Mouse (Mus musculus): ENCODE results near the gene Gm20388. TPM values are rescaled to one million over a fixed set of nuclear protein-coding genes. Genes with fewer than 3 reads are reported as not detected.

Gm20388 gene
- polyA plus RNA-seq, 1 experiment from 2014 or later = 5.5 TPM

DNA sequence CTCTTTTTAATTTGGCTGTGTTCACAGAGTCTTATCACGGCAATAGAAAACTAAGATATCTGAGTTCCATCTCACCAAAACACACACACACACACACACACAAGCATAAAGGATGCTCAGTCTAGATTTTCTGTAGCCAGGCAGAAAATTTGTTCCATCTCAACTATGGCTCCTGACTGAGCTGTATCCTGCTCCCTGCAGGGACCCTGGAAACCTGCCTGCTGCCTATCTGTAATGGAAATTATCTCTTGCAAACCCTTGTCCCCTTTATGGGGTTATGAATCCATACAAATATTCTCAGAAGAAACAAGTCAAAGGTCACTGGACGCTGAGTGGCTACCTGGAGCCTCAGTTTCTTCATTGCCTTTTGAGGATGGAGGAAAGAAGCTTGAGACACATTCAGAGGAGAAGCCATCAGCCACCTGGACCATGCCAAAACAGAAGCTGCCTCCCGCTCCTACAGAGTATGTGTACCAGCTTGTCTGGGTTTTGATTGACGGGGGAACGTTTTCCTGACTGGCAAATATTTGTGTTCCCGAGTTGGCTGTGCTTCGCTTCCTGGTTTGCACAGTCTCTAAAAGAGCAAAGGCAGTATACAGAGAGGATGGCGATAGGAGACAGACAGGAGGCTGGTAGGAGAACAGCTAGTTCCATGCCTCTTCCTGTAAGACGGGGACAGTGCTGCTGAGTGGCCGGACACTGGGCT is 681.1 kb downstream of the Gm20388 start:
- Histone ChIP-seq H3K36me3 (no peaks in the 10 kb centered on the region), H3K27ac (no peak overlapping the region), H3K4me1 (peaks cover 32% of the 10 kb centered on the region), H3K4me3 (no peak overlapping the region), H3K4me2 (no peak overlapping the region), H3K27me3 (no peaks in the 10 kb centered on the region), H3K9me3 (no peaks in the 10 kb centered on the region), H3K9ac (no peak overlapping the region)
- WGBS = 38% methylated on average over 10 of the region's 10 CpGs
- no peak for ATAC-seq (ENCODE audit: borderline replicate concordance, extremely low read depth, low FRiP score, low TSS enrichment)

DNA sequence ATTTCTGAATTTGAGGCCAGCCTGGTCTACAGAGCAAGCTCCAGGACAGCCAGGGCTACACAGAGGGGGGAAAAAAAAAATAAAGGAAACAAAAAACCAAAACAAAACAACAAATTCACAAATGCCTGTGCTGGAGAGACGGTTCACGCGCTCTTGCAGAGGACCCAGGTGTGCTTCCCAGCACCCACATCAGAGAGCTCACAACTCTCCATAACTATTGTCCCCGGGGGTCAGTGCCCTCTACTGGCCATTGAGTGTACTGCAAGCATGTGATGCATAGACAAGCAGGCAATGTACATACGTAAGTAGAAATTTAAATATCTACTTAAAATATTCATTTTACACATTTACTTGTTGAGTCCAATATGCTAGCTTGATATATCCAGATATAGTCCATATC is 683.9 kb downstream of the Gm20388 start:
- Histone ChIP-seq H3K4me2 (no peak overlapping the region), H3K36me3 (no peaks in the 10 kb centered on the region), H3K9me3 (no peaks in the 10 kb centered on the region), H3K27ac (no peak overlapping the region), H3K4me1 (peaks cover 22% of the 10 kb centered on the region), H3K9ac (no peak overlapping the region), H3K4me3 (no peak overlapping the region), H3K27me3 (no peaks in the 10 kb centered on the region)
- 80% methylated on average over 5 of the region's 5 CpGs for WGBS
- ATAC-seq (ENCODE audit: borderline replicate concordance, extremely low read depth, low FRiP score, low TSS enrichment) = no peak

- Histone ChIP-seq H3K9ac (no peak overlapping the region), H3K4me2 (no peak overlapping the region), H3K4me1 (peaks cover 16% of the 10 kb centered on the region), H3K9me3 (no peaks in the 10 kb centered on the region), H3K36me3 (no peaks in the 10 kb centered on the region), H3K4me3 (no peak overlapping the region), H3K27ac (no peak overlapping the region), H3K27me3 (no peaks in the 10 kb centered on the region)
- ATAC-seq (ENCODE audit: borderline replicate concordance, extremely low read depth, low FRiP score, low TSS enrichment) = no peak
- WGBS = 10% methylated on average over 5 of the region's 5 CpGs
Measured at GRCm38 (mm10) chr8:120595963-120596362, 685.3 kb downstream of the Gm20388 start.

GRCm38 (mm10) chr8:120598579-120598978 is 687.9 kb downstream of the Gm20388 start:
- H3K27me3 ChIP-seq = no peaks in the 10 kb centered on the region
- H3K9me3 ChIP-seq = no peaks in the 10 kb centered on the region
- H3K36me3 ChIP-seq = no peaks in the 10 kb centered on the region
- no peak overlapping the region for H3K27ac ChIP-seq
- H3K9ac ChIP-seq = peak overlapping the region; percentile 18; the same call in 1 of the 2 replicates
- peak overlapping the region; percentile 57 for H3K4me2 ChIP-seq
- peak overlapping the region; percentile 16; the same call in 1 of the 2 replicates for H3K4me3 ChIP-seq
- WGBS = 11% methylated on average over 24 of the region's 24 CpGs
- H3K4me1 ChIP-seq = peaks cover 8% of the 10 kb centered on the region
- ATAC-seq (ENCODE audit: borderline replicate concordance, extremely low read depth, low FRiP score, low TSS enrichment) = peak; percentile 24; the same call in 1 of the 2 replicates

DNA sequence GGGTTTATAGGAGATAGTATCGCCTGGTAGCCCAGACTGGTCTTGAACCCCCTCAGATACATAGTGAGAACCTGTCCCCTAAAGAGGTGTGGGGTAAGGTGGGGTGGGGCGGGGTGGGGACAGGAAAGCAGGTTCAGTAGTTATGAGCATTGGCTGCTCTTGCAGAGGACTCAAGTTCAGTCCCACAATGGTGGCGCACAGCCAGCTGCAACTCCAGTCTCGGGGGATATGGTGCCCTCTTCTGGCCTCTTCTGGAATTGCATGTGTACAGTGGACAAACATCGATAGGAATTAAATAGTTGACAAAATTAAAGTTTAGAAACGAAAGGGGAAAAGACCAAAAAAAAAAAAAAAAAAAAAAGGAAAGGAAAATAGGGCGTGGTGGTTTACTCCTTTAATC is 688.9 kb downstream of the Gm20388 start:
- 48% methylated on average over 7 of the region's 7 CpGs for WGBS

DNA sequence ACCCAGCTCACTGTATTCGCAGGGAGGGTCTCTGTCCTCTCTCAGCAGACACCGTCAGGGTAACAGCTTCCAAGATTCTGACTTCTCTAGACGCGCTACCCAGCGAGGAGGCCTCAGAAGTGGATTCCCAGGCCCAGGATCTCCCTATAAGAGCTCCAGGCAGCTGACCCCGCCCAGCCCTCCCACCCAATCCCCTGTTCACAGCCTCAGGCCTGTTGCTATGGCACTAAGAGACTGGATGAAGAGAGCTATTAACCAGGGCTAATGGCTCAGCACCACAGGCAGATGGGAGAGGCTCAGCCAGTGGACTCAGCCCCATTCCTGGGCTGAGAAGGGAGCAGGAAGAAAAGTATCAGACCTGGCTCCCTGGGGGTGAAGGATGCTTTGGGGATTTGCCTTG is 692.0 kb downstream of the Gm20388 start:
- peak; percentile 32; the same call in 1 of the 2 replicates for ATAC-seq (ENCODE audit: borderline replicate concordance, extremely low read depth, low FRiP score, low TSS enrichment)
- H3K9ac ChIP-seq = no peak overlapping the region
- H3K4me2 ChIP-seq = no peak overlapping the region
- H3K9me3 ChIP-seq = no peaks in the 10 kb centered on the region
- H3K4me1 ChIP-seq = peaks cover 8% of the 10 kb centered on the region
- H3K36me3 ChIP-seq = no peaks in the 10 kb centered on the region
- no peak overlapping the region for H3K27ac ChIP-seq
- no peaks in the 10 kb centered on the region for H3K27me3 ChIP-seq
- H3K4me3 ChIP-seq = no peak overlapping the region
- 28% methylated on average over 6 of the region's 6 CpGs for WGBS

More for the DNA sequence above, 688.9 kb downstream of the Gm20388 start:
- Histone ChIP-seq H3K9ac (no peak overlapping the region), H3K4me2 (no peak overlapping the region), H3K27ac (no peak overlapping the region), H3K27me3 (no peaks in the 10 kb centered on the region), H3K9me3 (no peaks in the 10 kb centered on the region), H3K4me3 (no peak overlapping the region), H3K4me1 (peaks cover 8% of the 10 kb centered on the region), H3K36me3 (no peaks in the 10 kb centered on the region)
- no peak for ATAC-seq (ENCODE audit: borderline replicate concordance, extremely low read depth, low FRiP score, low TSS enrichment)

- H3K9ac ChIP-seq = no peak overlapping the region
- H3K27me3 ChIP-seq = no peaks in the 10 kb centered on the region
- H3K4me3 ChIP-seq = no peak overlapping the region
- no peak for ATAC-seq (ENCODE audit: borderline replicate concordance, extremely low read depth, low FRiP score, low TSS enrichment)
- WGBS = 73% methylated on average over 9 of the region's 9 CpGs
- H3K4me2 ChIP-seq = no peak overlapping the region
- H3K27ac ChIP-seq = no peak overlapping the region
- H3K36me3 ChIP-seq = no peaks in the 10 kb centered on the region
- no peaks in the 10 kb centered on the region for H3K4me1 ChIP-seq
- H3K9me3 ChIP-seq = no peaks in the 10 kb centered on the region
Measured at GRCm38 (mm10) chr8:120607460-120607859, 696.8 kb downstream of the Gm20388 start.

GRCm38 (mm10) chr8:120607885-120608284 is 697.2 kb downstream of the Gm20388 start:
- no peak for ATAC-seq (ENCODE audit: borderline replicate concordance, extremely low read depth, low FRiP score, low TSS enrichment)
- Histone ChIP-seq H3K27me3 (no peaks in the 10 kb centered on the region), H3K9me3 (no peaks in the 10 kb centered on the region), H3K27ac (no peak overlapping the region), H3K4me2 (no peak overlapping the region), H3K4me1 (no peaks in the 10 kb centered on the region), H3K36me3 (no peaks in the 10 kb centered on the region), H3K9ac (no peak overlapping the region), H3K4me3 (no peak overlapping the region)
- 14% methylated on average over 7 of the region's 7 CpGs for WGBS

DNA sequence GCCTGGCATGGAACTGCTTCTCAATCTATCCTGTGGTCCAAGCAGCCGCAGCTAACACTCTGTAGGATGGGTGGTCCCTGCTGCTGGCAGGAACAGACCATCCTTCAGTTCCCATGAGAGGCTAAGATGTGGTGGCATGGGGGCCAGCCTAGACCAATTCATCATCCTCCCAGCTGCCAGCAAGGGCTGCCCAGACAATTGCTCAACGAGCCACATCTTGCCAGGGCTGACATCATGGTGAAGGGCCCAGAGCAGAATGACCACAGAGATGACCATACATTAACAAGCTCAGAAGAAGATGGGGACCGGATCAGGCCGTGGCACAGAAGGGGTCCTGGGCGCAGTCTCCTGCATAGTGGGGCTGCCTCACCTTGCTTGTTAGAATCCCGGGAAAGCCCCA is 700.2 kb downstream of the Gm20388 start:
- H3K27me3 ChIP-seq = no peaks in the 10 kb centered on the region
- no peaks in the 10 kb centered on the region for H3K9me3 ChIP-seq
- H3K27ac ChIP-seq = no peak overlapping the region
- H3K4me1 ChIP-seq = no peaks in the 10 kb centered on the region
- H3K4me2 ChIP-seq = no peak overlapping the region
- no peak for ATAC-seq (ENCODE audit: borderline replicate concordance, extremely low read depth, low FRiP score, low TSS enrichment)
- no peaks in the 10 kb centered on the region for H3K36me3 ChIP-seq
- 77% methylated on average over 6 of the region's 6 CpGs for WGBS
- no peak overlapping the region for H3K4me3 ChIP-seq
- H3K9ac ChIP-seq = no peak overlapping the region

- Histone ChIP-seq H3K9me3 (no peaks in the 10 kb centered on the region), H3K9ac (no peak overlapping the region), H3K4me1 (peaks cover 2% of the 10 kb centered on the region; the same call in 1 of the 2 replicates), H3K27me3 (no peaks in the 10 kb centered on the region), H3K27ac (no peak overlapping the region), H3K4me3 (no peak overlapping the region), H3K4me2 (no peak overlapping the region), H3K36me3 (no peaks in the 10 kb centered on the region)
- ATAC-seq (ENCODE audit: borderline replicate concordance, extremely low read depth, low FRiP score, low TSS enrichment) = no peak
- WGBS = 76% methylated on average over 3 of the region's 3 CpGs
Measured at GRCm38 (mm10) chr8:120614491-120614890, 703.9 kb downstream of the Gm20388 start.

DNA sequence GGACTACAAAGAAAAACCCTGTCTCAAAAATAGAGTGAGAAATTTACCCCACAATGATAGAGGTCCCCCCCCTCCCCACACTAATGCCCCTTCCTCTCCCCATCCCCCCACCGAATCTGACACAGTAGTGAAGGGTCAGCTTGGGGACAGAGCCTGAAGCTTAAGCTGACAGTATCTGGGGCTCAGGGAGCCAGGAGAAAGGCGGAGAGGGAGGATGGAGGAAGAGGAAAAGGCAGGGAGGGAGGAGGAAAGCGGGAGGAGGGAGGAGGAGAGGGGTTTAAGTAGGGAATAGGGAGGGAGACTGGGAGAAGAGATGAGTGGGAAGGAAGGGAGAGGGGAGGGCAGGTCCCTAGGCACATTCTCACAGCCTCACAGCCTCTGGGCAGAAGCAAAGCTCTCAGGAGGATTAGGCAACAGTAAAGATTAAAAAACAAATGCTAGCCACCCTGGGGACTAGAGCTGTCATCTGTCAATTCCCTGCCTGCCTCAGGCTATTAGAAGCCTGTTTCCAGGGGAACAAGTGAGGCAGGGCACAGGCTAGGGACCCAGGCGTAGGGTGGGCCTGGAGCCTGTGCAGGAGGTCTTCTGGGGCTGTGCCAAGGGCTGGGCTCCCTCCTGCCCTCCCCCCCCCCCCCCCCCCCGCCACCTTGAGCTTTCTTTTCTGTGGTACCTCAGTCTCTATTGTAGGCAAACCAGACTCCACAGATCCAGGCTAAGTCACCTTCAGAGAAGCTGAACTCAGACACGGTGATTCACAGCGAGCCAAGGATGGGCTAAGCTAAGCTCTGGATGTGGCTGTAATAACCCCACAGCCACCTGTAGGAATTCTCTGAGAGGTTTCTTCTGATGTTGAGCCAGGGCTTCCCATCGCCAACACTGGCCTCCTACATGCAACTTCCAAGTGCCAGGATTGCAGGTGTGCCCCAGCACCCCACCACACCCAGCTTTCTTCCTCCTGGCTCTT is 706.3 kb downstream of the Gm20388 start:
- Histone ChIP-seq H3K27ac (no peak overlapping the region), H3K4me3 (no peak overlapping the region), H3K4me1 (peaks cover 14% of the 10 kb centered on the region; the same call in 1 of the 2 replicates), H3K27me3 (no peaks in the 10 kb centered on the region), H3K36me3 (no peaks in the 10 kb centered on the region), H3K4me2 (no peak overlapping the region), H3K9ac (no peak overlapping the region), H3K9me3 (no peaks in the 10 kb centered on the region)
- ATAC-seq (ENCODE audit: borderline replicate concordance, extremely low read depth, low FRiP score, low TSS enrichment) = no peak
- 49% methylated on average over 7 of the region's 8 CpGs for WGBS

DNA sequence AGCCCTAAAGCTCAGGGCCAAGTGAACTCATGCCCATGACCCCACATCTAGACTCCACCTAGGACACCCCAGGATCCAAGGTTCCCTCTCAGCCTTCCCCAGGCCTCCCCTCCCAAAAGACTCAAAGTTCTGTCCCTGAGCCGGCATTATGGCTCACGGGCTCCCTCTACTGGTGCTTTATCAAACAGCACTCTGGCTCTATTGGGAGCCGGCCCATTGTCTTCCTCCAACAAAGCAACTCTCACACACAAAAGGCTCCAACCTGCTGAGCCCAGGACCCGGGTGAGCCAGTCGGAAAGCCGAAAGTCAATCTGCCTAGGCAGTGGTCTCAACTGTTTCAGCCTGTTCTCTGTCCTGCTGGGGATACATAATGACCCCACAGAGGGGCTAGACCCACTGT is 707.5 kb downstream of the Gm20388 start:
- Histone ChIP-seq H3K27ac (no peak overlapping the region), H3K9ac (no peak overlapping the region), H3K36me3 (no peaks in the 10 kb centered on the region), H3K4me2 (no peak overlapping the region), H3K4me3 (no peak overlapping the region), H3K9me3 (no peaks in the 10 kb centered on the region), H3K4me1 (peaks cover 15% of the 10 kb centered on the region; the same call in 1 of the 2 replicates), H3K27me3 (no peaks in the 10 kb centered on the region)
- WGBS = 3% methylated on average over 6 of the region's 6 CpGs
- peak; percentile 20; the same call in 1 of the 2 replicates for ATAC-seq (ENCODE audit: borderline replicate concordance, extremely low read depth, low FRiP score, low TSS enrichment)

Measured in lung, embryonic 15.5 days (tissue).